Mouse (Mus musculus) cerebellum, postnatal 25 days (tissue): ENCODE measurements around the gene Tmem28.

Experiments
- DNase-seq, 2 experiments: peaks; one replicate each; pipeline ENCODE4 v3.0.0; 2021; ENCODE audit warnings: mixed read lengths in 2 of 2

The Tmem28 gene

DNA sequence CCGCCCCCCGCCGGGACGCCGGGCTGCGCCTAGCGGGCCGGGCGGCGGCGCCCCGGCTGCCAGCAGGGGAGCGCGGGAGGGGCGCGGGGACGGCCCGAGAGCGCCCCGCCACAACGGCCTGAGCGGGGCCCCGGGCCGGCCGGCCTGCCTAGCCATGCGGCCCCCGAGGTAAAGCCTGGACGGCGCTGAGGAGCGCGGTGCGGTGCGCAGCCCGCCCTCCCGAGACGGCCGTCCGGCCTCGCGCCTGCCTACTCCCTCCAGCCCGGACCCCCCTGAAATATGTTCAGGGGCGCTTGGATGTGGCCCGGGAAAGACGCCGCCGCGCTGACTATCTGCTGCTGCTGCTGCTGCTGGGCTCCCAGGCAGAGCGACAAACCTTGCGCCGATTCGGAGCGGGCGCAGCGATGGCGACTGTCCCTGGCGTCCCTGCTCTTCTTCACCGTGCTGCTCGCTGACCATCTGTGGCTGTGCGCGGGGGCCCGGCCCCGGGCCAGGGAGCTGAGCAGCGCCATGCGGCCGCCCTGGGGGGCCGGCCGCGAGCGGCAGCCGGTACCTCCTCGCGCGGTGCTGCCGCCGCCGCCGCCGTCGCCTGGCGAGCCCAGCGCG lies at the start of gene Tmem28:
Gene Tmem28 (plus strand): TSS at position 232 of the 606 bp plus-strand sequence.
- peak; percentile 57 to 61 for DNase-seq

- no peak for DNase-seq
Measured at GRCm38 (mm10) chrX:99780308-99780707, 40.5 kb upstream of the Tmem28 start.

DNA sequence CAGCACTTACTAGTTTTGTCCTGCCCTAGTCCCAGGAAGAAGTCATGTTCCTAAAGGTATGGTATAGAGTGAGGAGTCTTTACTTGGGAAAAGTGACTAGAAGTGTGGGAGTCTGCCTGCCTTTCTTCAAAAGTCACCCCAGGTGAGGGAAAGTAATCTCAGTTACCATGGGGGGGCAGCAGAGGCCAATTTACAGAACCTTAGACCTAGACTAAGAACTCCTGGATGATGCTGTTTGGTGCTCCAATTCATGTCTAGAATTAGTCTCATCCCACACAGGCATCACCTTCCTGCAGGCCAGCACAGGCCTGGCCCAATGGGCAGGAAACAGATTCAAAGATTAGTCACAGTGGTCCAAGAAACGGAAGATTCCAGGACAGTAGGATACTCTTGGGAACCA lies 12.4 kb upstream of the Tmem28 start:
- peak; percentile 43 to 68 for DNase-seq

DNA sequence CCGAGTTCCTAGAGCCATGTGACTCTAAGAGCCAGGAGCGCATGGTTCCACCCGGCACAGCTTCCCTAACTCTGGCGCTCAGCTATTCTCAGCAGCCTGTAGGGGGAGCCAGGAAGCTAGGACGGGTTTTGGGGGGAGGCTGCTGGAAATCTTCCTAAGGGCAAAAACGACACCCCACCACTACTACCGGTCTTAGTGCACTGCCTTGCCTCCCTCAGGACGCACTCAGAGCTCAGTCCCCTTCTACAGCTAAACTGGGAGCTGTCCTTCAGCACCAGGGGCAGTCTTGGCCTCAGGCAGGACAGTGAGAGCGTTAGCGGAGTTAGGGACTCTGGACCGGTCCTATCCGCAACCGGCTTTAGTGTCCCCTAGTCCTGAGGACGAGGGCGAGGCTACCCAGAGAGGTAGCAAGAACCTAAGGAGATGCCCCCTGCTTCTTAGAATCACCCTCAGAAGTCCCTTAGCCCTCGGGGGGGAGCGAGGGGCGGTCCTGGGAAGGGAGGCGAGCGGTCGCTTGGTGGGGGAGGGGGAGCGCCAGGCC lies 1.4 kb upstream of the Tmem28 start:
- peak; percentile 65 to 74 for DNase-seq

DNA sequence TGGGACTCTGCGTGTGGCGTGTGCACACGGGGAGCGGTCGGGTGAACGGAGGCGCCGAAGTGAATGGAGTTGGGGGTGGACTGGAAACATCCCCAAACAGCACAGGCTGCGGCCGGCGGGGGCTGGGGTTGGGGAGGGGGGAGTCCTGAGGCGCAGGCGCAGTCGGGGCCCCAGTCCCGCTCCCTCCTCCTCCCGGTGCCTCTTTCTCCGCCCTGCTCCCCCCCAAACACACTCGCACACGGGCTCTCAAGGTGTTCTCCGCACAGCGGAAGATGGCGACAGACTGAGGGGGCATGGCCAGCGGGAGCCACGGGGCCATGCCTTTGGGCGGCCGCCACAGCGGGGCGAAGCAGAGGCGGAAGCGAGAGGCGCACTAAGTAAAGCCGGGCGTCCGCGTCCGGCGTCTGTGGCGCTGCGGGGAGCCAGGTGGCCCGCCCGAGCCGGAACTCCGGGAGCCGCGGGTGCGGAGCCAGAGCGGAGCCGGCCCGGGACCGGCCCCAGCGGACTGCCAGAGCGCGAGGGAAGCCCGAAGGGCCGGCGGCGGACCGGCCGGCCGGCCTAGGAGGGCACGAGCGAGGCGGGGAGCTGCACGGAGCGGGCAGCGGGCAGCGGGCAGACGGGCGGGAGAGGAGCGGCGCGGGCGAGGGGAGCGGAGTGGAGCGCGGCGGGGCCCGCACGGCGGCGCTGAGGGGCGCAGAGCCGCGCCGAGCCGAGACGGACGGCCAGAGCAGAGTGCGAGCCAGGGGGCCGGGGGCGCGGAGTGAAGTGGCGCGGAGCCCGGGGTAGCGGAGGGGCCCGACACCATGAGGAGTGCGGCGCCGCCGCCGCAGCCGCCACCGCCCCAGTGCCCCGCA lies 658 bp upstream of the Tmem28 start:
- DNase-seq, result peak; percentile 61 to 73

- no peak for DNase-seq
Measured at GRCm38 (mm10) chrX:99842090-99842489, 21.3 kb downstream of the Tmem28 start.

DNA sequence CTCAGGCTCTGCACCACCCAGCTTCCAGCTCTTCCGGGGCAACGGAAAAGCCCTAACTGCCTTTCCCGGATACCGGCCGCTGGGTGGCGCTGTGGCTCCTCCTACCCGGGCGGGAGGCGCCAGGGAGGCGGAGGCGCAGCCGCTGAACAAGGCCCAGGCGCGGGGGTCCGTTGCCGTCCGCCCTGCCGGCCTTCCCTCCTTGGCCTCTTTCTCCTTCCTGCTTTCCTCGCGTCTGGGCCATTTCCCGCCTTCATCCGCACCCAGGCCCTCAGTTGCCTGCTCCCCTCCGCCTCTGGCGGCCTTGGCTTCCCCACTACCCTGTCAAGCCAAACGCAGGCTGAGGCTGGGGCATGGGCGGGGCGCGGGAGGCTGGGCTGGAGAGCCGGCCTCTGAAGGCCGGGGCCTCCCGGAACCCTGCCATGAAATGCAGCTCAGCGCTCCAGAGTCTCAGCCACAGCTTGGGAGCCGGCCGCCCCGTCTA lies 32.5 kb downstream of the Tmem28 start:
- peak; percentile 38 to 62 for DNase-seq

GRCm38 (mm10) chrX:99853834-99854233 lies 33.0 kb downstream of the Tmem28 start:
- peak in 1 of 2 experiments; percentile 17 for DNase-seq

- DNase-seq, result no peak
Measured at GRCm38 (mm10) chrX:99872228-99872627, 51.4 kb downstream of the Tmem28 start.

DNA sequence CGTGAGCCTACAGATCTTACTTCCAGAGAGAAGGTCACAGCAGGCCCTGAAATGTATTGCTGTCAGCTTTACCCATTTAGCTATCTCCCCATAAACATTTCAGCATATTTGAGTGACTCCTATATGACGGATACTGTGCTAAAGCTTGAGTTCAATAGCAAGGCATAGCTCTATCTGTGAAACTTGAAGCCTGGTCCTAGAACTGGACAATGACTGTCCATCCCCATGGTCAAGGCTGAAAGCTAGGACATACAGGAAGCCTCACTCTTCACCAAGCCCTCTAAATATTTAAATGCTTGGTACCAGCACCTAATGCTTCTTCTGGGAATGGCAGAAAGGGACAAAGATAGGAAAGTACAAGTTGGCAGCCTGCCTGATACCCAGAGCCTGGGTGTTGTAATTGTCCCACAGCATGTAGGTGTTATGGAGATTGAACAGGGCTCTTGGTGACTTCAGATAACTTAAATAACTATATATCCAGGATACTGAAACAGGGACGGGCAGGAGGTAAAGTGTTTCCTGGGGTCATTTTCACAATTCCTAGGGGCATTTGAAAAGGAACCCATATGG lies 51.9 kb downstream of the Tmem28 start:
- DNase-seq, result no peak

- no peak for DNase-seq
Measured at GRCm38 (mm10) chrX:99873259-99873919, 52.6 kb downstream of the Tmem28 start.

GRCm38 (mm10) chrX:99873920-99874296 lies 53.1 kb downstream of the Tmem28 start:
- no peak for DNase-seq

DNA sequence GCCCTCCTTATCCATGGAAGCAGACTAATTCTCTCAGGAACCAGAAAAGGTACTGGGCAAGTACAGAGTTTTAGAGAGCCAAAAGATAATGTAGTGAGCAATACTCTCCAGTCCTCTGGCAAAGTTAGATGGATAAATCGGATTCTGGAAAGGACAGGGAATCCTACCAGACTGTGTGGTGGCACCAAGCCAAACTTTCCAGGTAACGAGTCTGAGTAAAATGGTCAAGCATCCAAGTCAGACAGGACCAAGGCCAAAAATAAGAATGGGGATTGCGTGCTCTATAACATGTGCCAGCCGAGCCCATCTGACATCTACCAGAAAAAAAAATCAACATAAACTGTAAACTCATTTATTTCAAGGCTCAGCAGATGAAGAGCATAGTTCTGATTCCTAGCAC lies 56.0 kb downstream of the Tmem28 start:
- peak; percentile 18 to 70 for DNase-seq

- no peak for DNase-seq
Measured at GRCm38 (mm10) chrX:99883396-99883795, 62.6 kb downstream of the Tmem28 start.
